Mouse (Mus musculus) testis, adult 2 months (tissue): ENCODE results near the gene Coro2b. TPM values are rescaled to one million over a fixed set of nuclear protein-coding genes. Genes with fewer than 3 reads are reported as not detected.

ENCODE experiments used
- H3K27ac ChIP-seq: fragments of 200-500 bp; 2 replicates; pipeline ENCODE4 v1.5.1; 2012; ENCODE audit warnings: low read depth, low read length; ENCODE audit not compliant: control insufficient read depth, insufficient read depth
- H3K27me3 ChIP-seq: fragments of 200-500 bp; 2 replicates; pipeline ENCODE4 v1.6.1; 2012; ENCODE audit warnings: mild to moderate bottlenecking, low read length, moderate library complexity; ENCODE audit not compliant: control insufficient read depth, insufficient read depth
- H3K36me3 ChIP-seq: fragments of 200-500 bp; 2 replicates; pipeline ENCODE4 v1.6.1; 2012; ENCODE audit warnings: mild to moderate bottlenecking, low read length; ENCODE audit not compliant: control insufficient read depth, insufficient read depth
- H3K4me1 ChIP-seq: fragments of 200-500 bp; 2 replicates; pipeline ENCODE4 v1.6.1; 2012; ENCODE audit warnings: low read length; ENCODE audit not compliant: control insufficient read depth, insufficient read depth
- H3K4me3 ChIP-seq: fragments of 200-500 bp; 2 replicates; pipeline ENCODE4 v1.5.1; 2012; ENCODE audit warnings: low read depth, mild to moderate bottlenecking, low read length, moderate library complexity, mixed read lengths; ENCODE audit not compliant: control insufficient read depth
- CTCF ChIP-seq: fragments of 200-500 bp; IDR thresholded peaks from 2 replicates; pipeline ENCODE4 v1.5.1; 2012; ENCODE audit warnings: low read depth, mild to moderate bottlenecking, inconsistent platforms, low read length, moderate library complexity; ENCODE audit not compliant: control insufficient read depth, insufficient read depth, insufficient replicate concordance
- POLR2A ChIP-seq: fragments of 200-500 bp; IDR thresholded peaks from 2 replicates; pipeline ENCODE4 v1.6.1; 2012; ENCODE audit warnings: low read depth, mild to moderate bottlenecking, inconsistent platforms, low read length, moderate library complexity; ENCODE audit not compliant: control insufficient read depth
- polyA plus RNA-seq: library from polyadenylated mRNA; depleted of rRNA; stranded (reverse); fragments of >200 nt; gene quantifications from 2 replicates; pipeline ENCODE4 v1.2.3, GENCODE M21; 2012

The Coro2b gene
- polyA plus RNA-seq, 1 experiment: 2.9 TPM

- no peak for TF ChIP-seq CTCF
- TF ChIP-seq POLR2A: no peak
- Histone ChIP-seq H3K27ac (no peak overlapping the region), H3K4me3 (no peak overlapping the region), H3K36me3 (no peaks in the 10 kb centered on the region), H3K27me3 (no peaks in the 10 kb centered on the region), H3K4me1 (no peaks in the 10 kb centered on the region; the same call in 1 of the 2 replicates)
Observed at GRCm38 (mm10) chr9:62471041-62471440, 65.8 kb downstream of the Coro2b start.

GRCm38 (mm10) chr9:62470398-62470797, 66.4 kb downstream of the Coro2b start:
- Histone ChIP-seq H3K4me3 (no peak overlapping the region), H3K27ac (no peak overlapping the region), H3K36me3 (no peaks in the 10 kb centered on the region), H3K27me3 (no peaks in the 10 kb centered on the region), H3K4me1 (no peaks in the 10 kb centered on the region; the same call in 1 of the 2 replicates)
- TF ChIP-seq POLR2A (no peak), CTCF (peak; percentile 88)

- Histone ChIP-seq H3K27me3 (no peaks in the 10 kb centered on the region), H3K36me3 (no peaks in the 10 kb centered on the region), H3K27ac (no peak overlapping the region), H3K4me1 (no peaks in the 10 kb centered on the region; the same call in 1 of the 2 replicates), H3K4me3 (no peak overlapping the region)
- no peak for TF ChIP-seq CTCF
- TF ChIP-seq POLR2A: no peak
Observed at GRCm38 (mm10) chr9:62469696-62470095, 67.1 kb downstream of the Coro2b start.

- TF ChIP-seq POLR2A (no peak), CTCF (no peak)
- Histone ChIP-seq H3K27ac (no peak overlapping the region), H3K36me3 (no peaks in the 10 kb centered on the region), H3K4me3 (no peak overlapping the region), H3K4me1 (no peaks in the 10 kb centered on the region; the same call in 1 of the 2 replicates), H3K27me3 (no peaks in the 10 kb centered on the region)
Observed at GRCm38 (mm10) chr9:62469143-62469542, 67.7 kb downstream of the Coro2b start.

- Histone ChIP-seq H3K4me3 (no peak overlapping the region), H3K36me3 (no peaks in the 10 kb centered on the region), H3K4me1 (no peaks in the 10 kb centered on the region; the same call in 1 of the 2 replicates), H3K27me3 (no peaks in the 10 kb centered on the region), H3K27ac (no peak overlapping the region)
- TF ChIP-seq POLR2A: no peak
- no peak for TF ChIP-seq CTCF
Observed at GRCm38 (mm10) chr9:62467413-62467784, 69.4 kb downstream of the Coro2b start.

- no peaks in the 10 kb centered on the region for H3K36me3 ChIP-seq
- TF ChIP-seq POLR2A (no peak), CTCF (no peak)
- H3K4me3 ChIP-seq: no peak overlapping the region
- no peaks in the 10 kb centered on the region; the same call in 1 of the 2 replicates for H3K4me1 ChIP-seq
- H3K27ac ChIP-seq: no peak overlapping the region
- H3K27me3 ChIP-seq: no peaks in the 10 kb centered on the region
Observed at GRCm38 (mm10) chr9:62466742-62467412, 70.0 kb downstream of the Coro2b start.

GRCm38 (mm10) chr9:62466053-62466452, 70.8 kb downstream of the Coro2b start:
- H3K27me3 ChIP-seq: no peaks in the 10 kb centered on the region
- TF ChIP-seq CTCF: no peak
- no peak for TF ChIP-seq POLR2A
- no peak overlapping the region for H3K27ac ChIP-seq
- H3K36me3 ChIP-seq: no peaks in the 10 kb centered on the region
- no peak overlapping the region for H3K4me3 ChIP-seq
- H3K4me1 ChIP-seq: no peaks in the 10 kb centered on the region; the same call in 1 of the 2 replicates
